Mouse (Mus musculus) right cerebral cortex, postnatal 25 days (tissue): ENCODE measurements at regions not wholly inside any gene's neighbourhood (a gene's known extent, or its start where the extent isn't known, plus 50 kb on each side); places are given as distances from the start of the nearest gene placed in this dataset.

Experiments
- DNase-seq: peaks from one replicate; pipeline ENCODE4 v3.0.0; 2022

GRCm38 (mm10) chr9:24833766-24834165 is 59.7 kb upstream of the Tbx20 start:
- DNase-seq = no peak

DNA sequence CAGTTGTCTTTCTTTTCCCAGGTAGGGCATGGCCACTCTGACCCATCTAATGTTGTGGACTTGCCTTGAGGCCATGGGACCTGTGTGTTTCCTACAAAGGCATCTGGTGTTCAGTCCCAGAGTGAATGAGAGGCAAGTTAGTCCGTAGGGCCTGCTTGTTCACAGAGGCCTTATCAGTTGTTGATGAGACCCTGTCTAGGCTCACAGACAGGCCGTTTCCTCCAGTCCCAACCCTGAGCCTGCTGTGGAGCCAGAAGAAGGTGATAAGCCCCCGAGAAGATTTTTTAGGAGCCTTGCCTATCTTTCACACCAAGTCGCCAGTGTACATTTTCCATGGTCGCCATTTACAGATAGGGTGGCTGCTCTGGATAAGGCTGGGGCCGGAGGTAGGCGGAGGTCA is 74.1 kb upstream of the Tbx20 start:
- DNase-seq = no peak

DNA sequence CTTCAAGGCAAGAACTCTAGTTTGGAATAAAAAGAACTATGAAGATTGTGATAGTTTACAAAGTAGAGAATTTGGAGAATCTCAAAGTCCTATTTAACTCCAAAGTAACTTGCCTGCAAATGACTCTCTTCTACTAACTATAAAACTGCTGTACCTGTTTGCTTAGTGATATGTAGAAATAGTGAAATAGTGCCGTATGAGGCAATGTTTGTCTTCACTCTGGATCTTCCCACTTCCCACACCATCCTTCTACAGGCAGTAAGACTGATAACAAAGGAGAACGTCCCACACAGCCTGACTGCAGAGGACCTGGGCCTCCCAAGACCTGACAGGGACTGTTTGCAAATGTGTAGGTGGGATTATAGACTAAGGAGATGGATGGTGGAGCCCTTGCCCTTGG is 85.4 kb upstream of the Tbx20 start:
- no peak for DNase-seq

GRCm38 (mm10) chr9:24866390-24867173 is 92.5 kb upstream of the Tbx20 start:
- DNase-seq = no peak

- DNase-seq = no peak
These were observed 94.6 kb upstream of the Tbx20 start for GRCm38 (mm10) chr9:24868746-24869145.

- DNase-seq = no peak
These were observed 100.5 kb upstream of the Tbx20 start for GRCm38 (mm10) chr9:24874434-24875143.

DNA sequence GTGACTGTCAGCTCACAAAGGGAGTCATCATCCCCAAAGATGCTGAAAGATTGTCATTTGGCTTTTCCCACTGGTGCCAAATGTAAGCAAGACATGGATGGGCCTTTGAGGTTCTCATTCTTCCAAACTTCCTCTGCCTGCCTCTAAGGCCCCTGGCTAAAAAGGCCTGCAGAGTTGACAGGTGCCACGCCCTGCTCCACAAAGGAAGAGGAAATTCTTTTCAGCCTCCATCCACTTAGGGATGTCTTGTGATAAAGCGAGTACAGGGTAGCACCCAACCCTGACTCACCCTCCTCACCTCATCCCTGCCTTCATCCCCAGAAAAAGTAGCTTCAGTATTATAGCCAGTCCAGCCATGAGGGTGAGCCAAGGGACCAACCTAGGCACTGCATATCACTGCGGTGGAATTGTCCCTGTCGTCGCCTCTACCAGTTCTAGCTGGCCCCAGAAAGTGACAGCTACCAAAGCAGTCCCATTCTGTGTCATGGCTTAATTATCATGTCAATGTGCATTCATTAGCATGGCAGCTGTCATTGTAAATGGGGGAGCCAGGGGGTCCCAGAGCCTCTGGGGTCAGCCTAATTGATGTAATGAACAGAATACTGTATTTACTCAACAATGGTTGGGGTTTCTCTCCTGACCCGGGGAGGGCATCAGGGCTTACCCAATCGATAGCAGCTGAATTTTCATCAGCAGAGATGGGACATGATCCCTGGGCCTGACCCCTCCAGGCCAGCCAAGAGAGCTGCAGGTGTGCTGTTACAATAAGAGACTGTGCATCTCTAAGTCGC is 104.5 kb upstream of the Tbx20 start:
- DNase-seq = no peak

- no peak for DNase-seq
These were observed 105.6 kb upstream of the Tbx20 start for GRCm38 (mm10) chr9:24879662-24880061.

DNA sequence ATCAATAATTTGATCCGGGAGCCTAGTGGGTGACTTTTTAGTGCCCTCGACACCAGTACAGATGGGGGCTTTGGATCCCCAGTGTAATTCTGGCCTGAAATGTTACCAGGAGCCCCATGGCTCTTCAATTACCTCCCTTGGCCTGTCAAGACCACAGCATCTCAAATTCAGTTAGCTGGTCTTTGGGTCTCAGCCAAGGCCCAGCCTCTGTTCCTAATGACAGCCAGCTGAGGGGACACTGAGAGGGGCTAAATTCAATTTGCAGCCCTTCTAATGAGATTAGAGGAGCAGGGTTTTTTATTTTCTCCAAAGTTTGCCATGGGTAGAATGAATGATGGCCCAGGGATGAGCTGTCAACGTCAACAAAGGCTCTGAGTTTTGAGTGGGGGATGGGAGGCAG is 109.9 kb upstream of the Tbx20 start:
- no peak for DNase-seq

DNA sequence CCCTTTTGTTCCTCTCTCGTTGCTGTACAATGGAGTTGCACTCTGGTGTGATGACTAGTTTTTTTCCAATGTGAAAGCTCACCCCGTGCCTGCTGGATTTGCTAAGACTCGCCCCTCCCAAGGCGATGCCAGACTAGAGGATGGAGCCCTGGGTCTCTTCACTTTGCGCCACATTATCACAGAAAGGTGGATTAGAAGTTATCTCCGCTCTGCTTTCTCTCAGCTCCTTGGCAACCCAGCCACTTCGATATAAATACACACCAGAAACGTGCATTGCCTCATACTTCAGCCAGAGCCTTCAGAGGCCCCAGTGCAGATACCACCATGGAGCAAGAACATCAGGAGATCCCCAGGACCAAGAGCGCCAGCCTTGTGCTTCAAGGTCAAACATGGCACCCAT is 114.2 kb upstream of the Tbx20 start:
- DNase-seq = no peak

DNA sequence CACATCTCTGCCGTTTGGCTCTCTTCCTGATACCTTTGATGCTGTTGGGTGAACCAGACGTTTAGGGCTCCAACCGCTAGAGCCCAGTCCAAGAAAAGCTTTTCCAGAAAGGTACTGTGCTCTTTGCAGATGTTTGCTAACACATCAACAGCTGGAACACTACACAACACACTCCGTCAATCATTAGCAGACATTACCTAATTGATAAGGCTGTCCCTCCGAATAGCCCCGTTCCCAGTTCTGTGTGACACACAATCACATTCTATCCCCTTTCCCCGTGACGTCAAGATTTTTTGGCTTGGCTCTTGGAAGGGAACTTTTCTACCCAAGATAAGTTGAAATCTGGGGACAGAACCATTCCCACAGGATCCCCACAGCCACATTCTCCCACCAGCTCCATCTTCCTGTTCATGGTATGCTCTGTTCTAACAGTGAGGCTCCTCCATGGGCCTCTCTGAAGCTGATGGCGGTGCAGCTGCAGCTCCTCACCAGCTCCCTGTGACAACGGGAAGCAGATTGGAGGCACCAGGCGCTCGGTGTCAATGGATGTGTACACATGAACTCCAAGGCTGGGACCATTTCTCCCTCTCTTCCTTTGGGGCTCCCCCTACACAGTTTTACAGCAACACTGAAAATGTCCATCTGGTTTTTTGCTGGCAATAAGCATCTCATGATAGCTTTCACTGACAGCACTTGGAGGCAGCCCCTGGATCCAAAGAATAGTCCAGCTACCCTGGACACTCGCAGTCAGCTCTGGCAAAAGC is 122.6 kb upstream of the Tbx20 start:
- no peak for DNase-seq

DNA sequence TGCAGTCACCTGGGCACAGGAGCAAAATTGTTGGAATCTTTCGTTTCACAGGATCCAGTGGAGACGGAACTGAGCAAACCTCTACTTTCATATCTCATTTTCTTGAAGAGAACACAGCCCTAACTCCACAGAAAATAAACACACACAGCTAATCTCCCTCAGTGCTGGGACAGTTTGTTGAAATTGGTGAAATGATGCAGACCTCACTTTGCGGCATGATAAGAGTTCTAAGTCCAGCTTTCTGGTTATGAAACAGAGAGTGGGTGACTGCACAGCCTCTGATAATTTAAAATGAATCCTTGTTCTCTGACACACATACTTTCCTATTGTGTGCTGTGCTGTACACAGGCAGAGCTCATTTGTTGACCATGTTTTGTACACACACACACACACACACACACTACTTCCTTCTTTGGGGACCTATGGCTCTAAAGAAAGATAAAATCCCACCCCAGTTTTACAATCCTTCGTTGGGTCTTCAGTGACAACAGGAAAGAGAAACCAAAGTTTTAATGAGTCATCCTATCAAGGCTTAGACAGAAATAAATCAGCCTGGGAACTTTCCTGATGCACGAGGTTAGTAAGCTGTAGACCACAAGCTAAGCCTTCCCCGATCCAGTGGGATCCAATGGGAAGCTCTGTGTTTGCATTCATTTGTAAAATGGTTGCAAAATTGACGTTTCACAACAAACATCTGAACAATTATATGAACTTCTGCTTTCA is 125.3 kb upstream of the Tbx20 start:
- no peak for DNase-seq

DNA sequence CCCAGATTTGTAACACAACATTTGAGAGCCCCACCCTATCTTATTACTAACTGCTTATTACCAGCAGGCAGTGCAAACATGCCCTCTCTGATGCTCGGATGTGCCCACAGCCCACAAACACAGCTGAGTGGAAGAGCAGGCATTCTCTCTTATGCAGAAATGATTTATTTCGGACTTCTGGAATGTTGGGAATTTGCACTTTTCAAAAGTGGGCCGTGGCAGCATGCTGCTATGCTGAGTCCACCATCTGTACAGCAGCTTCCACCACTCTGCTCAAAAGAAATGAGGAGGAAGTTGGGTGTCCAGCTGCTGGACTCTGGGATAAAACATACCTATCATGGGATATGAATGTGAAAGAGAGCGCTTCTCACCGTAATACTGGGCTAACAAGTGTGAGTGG is 129.6 kb upstream of the Tbx20 start:
- DNase-seq = no peak

- DNase-seq = peak; percentile 14
These were observed 135.2 kb upstream of the Tbx20 start for GRCm38 (mm10) chr9:24909086-24909979.

DNA sequence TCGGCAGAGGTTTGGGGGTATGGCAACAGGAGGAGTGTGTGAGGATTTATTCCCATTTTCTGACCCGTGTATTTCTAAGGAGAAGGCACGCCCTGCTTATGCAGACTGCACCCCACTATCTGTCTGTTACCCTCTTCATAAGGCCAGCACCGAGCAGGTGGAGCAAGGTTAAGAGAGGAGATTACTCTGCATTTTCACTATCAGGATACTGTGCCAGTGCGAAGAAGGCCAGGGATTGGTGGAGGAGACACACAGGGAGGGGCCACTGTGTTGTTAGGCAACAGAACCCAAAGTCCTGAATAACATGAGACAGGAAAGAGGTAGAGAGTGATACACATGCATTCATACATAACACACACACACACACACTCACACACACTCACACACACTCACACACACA is 136.6 kb upstream of the Tbx20 start:
- DNase-seq = no peak

DNA sequence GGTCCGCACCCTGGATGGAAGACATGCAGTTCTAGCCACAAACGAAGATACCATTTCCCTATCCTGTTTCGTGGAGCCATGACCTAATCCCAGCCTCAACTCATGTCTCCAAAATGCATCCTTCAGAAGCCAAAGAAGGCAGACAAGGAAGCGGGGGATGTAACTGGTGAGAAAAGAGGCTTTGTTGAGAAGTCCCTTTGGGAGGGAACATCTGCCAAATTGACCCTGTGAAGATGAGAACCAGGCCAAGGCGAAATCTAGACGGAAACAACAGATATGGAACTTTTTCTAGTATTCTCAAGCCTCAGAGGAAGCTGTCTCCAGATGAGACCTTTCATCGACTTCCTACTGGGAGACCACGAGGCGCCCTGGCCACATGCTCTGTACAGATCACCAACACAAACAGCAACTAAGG is 145.9 kb upstream of the Tbx20 start:
- no peak for DNase-seq

DNA sequence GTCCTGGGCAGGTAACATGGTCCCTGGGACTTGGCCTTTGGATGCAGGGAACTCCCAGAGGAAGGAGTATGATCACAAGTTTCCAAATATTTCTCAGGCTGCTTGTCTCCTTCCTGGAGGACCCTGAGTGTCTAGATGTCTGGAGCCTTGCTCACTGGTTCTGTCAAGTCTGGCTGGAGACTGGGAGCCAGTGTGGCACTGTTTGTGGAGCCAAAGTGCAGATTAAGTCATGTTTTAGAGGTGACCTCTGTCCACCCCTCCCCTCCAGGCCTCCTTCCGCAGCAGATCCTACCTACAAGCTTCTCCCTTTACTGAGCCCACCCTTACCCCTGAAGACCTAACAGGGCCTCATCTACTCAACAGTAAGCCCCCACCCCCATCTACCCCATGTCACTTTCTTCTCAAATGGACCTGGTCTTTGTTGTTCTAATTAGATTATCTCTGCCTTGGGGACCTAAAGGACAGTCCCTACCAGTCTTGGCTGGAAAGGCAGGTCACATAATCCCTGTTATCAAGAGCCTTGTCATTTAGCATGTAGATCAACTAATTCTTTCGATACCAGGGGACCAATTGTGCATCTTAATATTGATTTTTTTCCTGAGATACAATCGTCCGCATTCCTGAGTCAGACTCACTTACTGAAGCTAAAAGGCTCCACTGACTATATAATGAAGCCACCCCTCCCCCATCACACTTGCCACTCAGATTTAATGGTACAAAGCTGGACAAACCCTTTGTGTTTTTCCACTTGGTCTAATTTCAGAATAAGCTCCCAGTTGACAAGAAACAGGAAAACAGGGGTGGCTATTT is 148.2 kb upstream of the Tbx20 start:
- no peak for DNase-seq

GRCm38 (mm10) chr9:24923514-24923913 is 149.4 kb upstream of the Tbx20 start:
- no peak for DNase-seq

DNA sequence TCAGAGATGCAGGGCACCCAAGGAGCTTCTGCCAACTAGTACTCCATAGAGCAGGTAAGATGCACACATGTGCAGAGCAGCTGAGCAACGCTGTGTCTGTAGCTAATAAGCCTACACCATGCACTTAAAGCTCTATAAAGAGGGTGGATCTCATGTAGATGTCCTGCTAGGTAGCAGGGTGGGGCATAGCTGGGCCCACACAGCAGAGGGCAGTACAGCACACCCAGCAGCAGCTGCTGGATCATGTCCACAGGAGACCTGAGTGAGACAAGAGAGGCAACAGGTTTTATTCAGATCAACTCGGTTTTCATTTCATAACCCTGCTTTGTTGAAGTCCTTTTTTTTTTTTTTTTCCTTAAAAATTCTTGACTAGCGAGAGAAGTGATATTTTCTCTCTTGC is 151.5 kb upstream of the Gm10181 start:
- no peak for DNase-seq

DNA sequence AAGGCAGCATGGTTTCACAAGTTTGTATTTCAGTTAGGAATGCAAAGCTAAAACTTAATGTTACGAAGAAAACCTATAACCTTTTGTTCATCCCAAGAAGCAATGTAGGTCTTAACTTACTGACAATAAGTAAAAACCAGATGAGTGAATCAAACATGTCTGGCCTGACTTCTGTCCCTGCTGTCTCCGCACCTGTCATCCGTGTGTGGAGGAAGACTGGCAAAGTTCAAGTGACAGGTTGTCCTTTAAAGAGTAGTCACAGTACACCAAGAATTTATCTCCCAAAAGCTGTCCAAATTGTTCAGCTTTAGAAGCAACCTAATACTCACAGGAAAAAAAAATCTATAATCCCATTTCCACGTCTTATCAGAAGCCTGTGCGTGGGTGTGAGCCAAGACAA is 146.3 kb upstream of the Gm10181 start:
- no peak for DNase-seq
